Mouse (Mus musculus): ENCODE measurements around the gene Traf3ip3.

Traf3ip3 gene

DNA sequence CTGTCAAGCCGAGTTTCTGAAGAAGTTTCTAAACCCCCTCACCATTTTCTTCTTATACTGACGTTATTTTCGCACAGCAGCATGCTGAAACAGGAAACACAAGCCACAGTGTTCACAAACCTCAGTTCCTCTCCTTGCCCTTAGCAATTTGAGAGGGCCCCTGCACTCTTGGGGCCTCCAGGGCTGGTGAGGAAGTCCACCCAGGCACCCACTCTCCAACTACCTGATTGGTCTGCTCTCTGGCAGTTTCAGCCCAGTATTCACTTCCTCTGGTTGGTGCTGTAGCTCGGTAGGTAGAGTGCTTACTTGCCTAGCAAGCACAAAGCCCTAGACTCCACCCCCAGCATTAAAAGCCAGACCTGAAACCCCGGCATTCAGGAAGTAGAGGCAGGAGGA lies at the start of gene Traf3ip3:
Gene Traf3ip3 (minus strand): TSS at position 321 of the 396 bp plus-strand sequence.
- H3K9me3 ChIP-seq (ENCODE audit: low read length), result no peaks in the 10 kb centered on the region
- no peaks in the 10 kb centered on the region for H3K36me3 ChIP-seq (ENCODE audit: insufficient read depth, low read length)
- TF ChIP-seq NANOG (IDR thresholded peaks at IDR 0.05; ENCODE audit: borderline replicate concordance, low read length), result no peak
- TF ChIP-seq POU5F1 (IDR thresholded peaks at IDR 0.05; ENCODE audit: borderline replicate concordance, low read length), result no peak
- no peak for TF ChIP-seq CTCF (conservative IDR thresholded peaks at IDR 0.05; ENCODE audit: low read length)
- no peaks in the 10 kb centered on the region for H3K4me1 ChIP-seq (replicated peaks; ENCODE audit: low read depth, low read length)
- no peak within 1 kb of the TSS for H3K4me3 ChIP-seq (replicated peaks; ENCODE audit: low read length)
- peaks cover 9% of the 10 kb centered on the region; the same call in 1 of the 2 replicates for H3K27me3 ChIP-seq (ENCODE audit: insufficient read depth, low read length)

GRCm38 (mm10) chr1:193250026-193250425 lies 48.5 kb upstream of the Traf3ip3 start:
- H3K4me1 ChIP-seq (replicated peaks; ENCODE audit: low read depth, low read length), result no peaks in the 10 kb centered on the region

DNA sequence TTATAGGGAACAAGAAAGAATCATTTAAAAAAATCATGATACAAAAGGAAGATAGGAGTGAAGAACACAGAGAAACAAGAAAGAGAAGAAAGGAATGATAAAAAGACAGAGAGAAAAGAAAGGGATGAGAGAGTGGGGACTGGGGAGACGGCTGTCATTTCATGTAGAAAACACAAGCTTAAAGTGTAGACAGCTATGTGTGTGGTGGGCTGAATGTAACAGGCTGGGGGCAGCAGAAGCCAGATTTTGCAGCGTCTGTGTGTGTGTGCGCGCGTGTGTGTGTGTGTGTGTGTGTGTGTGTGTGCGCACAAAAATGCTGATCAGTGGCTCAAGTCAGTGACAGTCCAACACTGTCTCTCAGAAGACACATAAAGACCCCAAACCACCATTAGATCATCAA lies 42.7 kb upstream of the Traf3ip3 start:
- H3K36me3 ChIP-seq (ENCODE audit: insufficient read depth, low read length), result no peaks in the 10 kb centered on the region
- no peaks in the 10 kb centered on the region for H3K4me1 ChIP-seq (replicated peaks; ENCODE audit: low read depth, low read length)
- no peaks in the 10 kb centered on the region; the same call in 1 of the 2 replicates for H3K27me3 ChIP-seq (ENCODE audit: insufficient read depth, low read length)
- H3K4me3 ChIP-seq (replicated peaks; ENCODE audit: low read length), result no peak overlapping the region
- peaks cover 1% of the 10 kb centered on the region; the same call in 1 of the 2 replicates for H3K9me3 ChIP-seq (ENCODE audit: low read length)
- TF ChIP-seq NANOG (IDR thresholded peaks at IDR 0.05; ENCODE audit: borderline replicate concordance, low read length), result no peak
- no peak for TF ChIP-seq POU5F1 (IDR thresholded peaks at IDR 0.05; ENCODE audit: borderline replicate concordance, low read length)
- TF ChIP-seq CTCF (conservative IDR thresholded peaks at IDR 0.05; ENCODE audit: low read length), result no peak

More at GRCm38 (mm10) chr1:193250026-193250425, 48.5 kb upstream of the Traf3ip3 start:
- TF ChIP-seq POU5F1 (IDR thresholded peaks at IDR 0.05; ENCODE audit: borderline replicate concordance, low read length) (no peak), CTCF (conservative IDR thresholded peaks at IDR 0.05; ENCODE audit: low read length) (no peak), NANOG (IDR thresholded peaks at IDR 0.05; ENCODE audit: borderline replicate concordance, low read length) (no peak)
- Histone ChIP-seq H3K9me3 (ENCODE audit: low read length) (no peaks in the 10 kb centered on the region), H3K27me3 (ENCODE audit: insufficient read depth, low read length) (no peaks in the 10 kb centered on the region), H3K36me3 (ENCODE audit: insufficient read depth, low read length) (no peaks in the 10 kb centered on the region), H3K4me3 (replicated peaks; ENCODE audit: low read length) (no peak overlapping the region)

GRCm38 (mm10) chr1:193243571-193244193 lies 42.2 kb upstream of the Traf3ip3 start:
- Histone ChIP-seq H3K4me3 (replicated peaks; ENCODE audit: low read length) (no peak overlapping the region), H3K27me3 (ENCODE audit: insufficient read depth, low read length) (no peaks in the 10 kb centered on the region; the same call in 1 of the 2 replicates), H3K4me1 (replicated peaks; ENCODE audit: low read depth, low read length) (no peaks in the 10 kb centered on the region), H3K36me3 (ENCODE audit: insufficient read depth, low read length) (no peaks in the 10 kb centered on the region), H3K9me3 (ENCODE audit: low read length) (peaks cover 7% of the 10 kb centered on the region; the same call in 1 of the 2 replicates)
- TF ChIP-seq CTCF (conservative IDR thresholded peaks at IDR 0.05; ENCODE audit: low read length) (no peak), POU5F1 (IDR thresholded peaks at IDR 0.05; ENCODE audit: borderline replicate concordance, low read length) (no peak), NANOG (IDR thresholded peaks at IDR 0.05; ENCODE audit: borderline replicate concordance, low read length) (no peak)

GRCm38 (mm10) chr1:193242863-193243262 lies 41.4 kb upstream of the Traf3ip3 start:
- TF ChIP-seq POU5F1 (IDR thresholded peaks at IDR 0.05; ENCODE audit: borderline replicate concordance, low read length), result no peak
- no peak for TF ChIP-seq NANOG (IDR thresholded peaks at IDR 0.05; ENCODE audit: borderline replicate concordance, low read length)
- TF ChIP-seq CTCF (conservative IDR thresholded peaks at IDR 0.05; ENCODE audit: low read length), result no peak
- Histone ChIP-seq H3K27me3 (ENCODE audit: insufficient read depth, low read length) (no peaks in the 10 kb centered on the region; the same call in 1 of the 2 replicates), H3K4me1 (replicated peaks; ENCODE audit: low read depth, low read length) (no peaks in the 10 kb centered on the region), H3K9me3 (ENCODE audit: low read length) (peaks cover 7% of the 10 kb centered on the region; the same call in 1 of the 2 replicates), H3K4me3 (replicated peaks; ENCODE audit: low read length) (no peak overlapping the region), H3K36me3 (ENCODE audit: insufficient read depth, low read length) (no peaks in the 10 kb centered on the region)

GRCm38 (mm10) chr1:193242238-193242637 lies 40.7 kb upstream of the Traf3ip3 start:
- Histone ChIP-seq H3K27me3 (ENCODE audit: insufficient read depth, low read length) (no peaks in the 10 kb centered on the region; the same call in 1 of the 2 replicates), H3K4me1 (replicated peaks; ENCODE audit: low read depth, low read length) (no peaks in the 10 kb centered on the region), H3K9me3 (ENCODE audit: low read length) (peaks cover 7% of the 10 kb centered on the region; the same call in 1 of the 2 replicates), H3K4me3 (replicated peaks; ENCODE audit: low read length) (no peak overlapping the region), H3K36me3 (ENCODE audit: insufficient read depth, low read length) (no peaks in the 10 kb centered on the region)
- no peak for TF ChIP-seq POU5F1 (IDR thresholded peaks at IDR 0.05; ENCODE audit: borderline replicate concordance, low read length)
- TF ChIP-seq CTCF (conservative IDR thresholded peaks at IDR 0.05; ENCODE audit: low read length), result no peak
- TF ChIP-seq NANOG (IDR thresholded peaks at IDR 0.05; ENCODE audit: borderline replicate concordance, low read length), result no peak

- TF ChIP-seq POU5F1 (IDR thresholded peaks at IDR 0.05; ENCODE audit: borderline replicate concordance, low read length) (no peak), CTCF (conservative IDR thresholded peaks at IDR 0.05; ENCODE audit: low read length) (no peak), NANOG (IDR thresholded peaks at IDR 0.05; ENCODE audit: borderline replicate concordance, low read length) (no peak)
- Histone ChIP-seq H3K9me3 (ENCODE audit: low read length) (peaks cover 7% of the 10 kb centered on the region; the same call in 1 of the 2 replicates), H3K4me3 (replicated peaks; ENCODE audit: low read length) (no peak overlapping the region), H3K4me1 (replicated peaks; ENCODE audit: low read depth, low read length) (no peaks in the 10 kb centered on the region), H3K27me3 (ENCODE audit: insufficient read depth, low read length) (no peaks in the 10 kb centered on the region; the same call in 1 of the 2 replicates), H3K36me3 (ENCODE audit: insufficient read depth, low read length) (no peaks in the 10 kb centered on the region)
Observed at GRCm38 (mm10) chr1:193241436-193241835, 39.9 kb upstream of the Traf3ip3 start.

- no peaks in the 10 kb centered on the region; the same call in 1 of the 2 replicates for H3K27me3 ChIP-seq (ENCODE audit: insufficient read depth, low read length)
- peaks cover 7% of the 10 kb centered on the region; the same call in 1 of the 2 replicates for H3K9me3 ChIP-seq (ENCODE audit: low read length)
- no peaks in the 10 kb centered on the region for H3K4me1 ChIP-seq (replicated peaks; ENCODE audit: low read depth, low read length)
- H3K4me3 ChIP-seq (replicated peaks; ENCODE audit: low read length), result no peak overlapping the region
- H3K36me3 ChIP-seq (ENCODE audit: insufficient read depth, low read length), result no peaks in the 10 kb centered on the region
- TF ChIP-seq NANOG (IDR thresholded peaks at IDR 0.05; ENCODE audit: borderline replicate concordance, low read length) (no peak), CTCF (conservative IDR thresholded peaks at IDR 0.05; ENCODE audit: low read length) (no peak), POU5F1 (IDR thresholded peaks at IDR 0.05; ENCODE audit: borderline replicate concordance, low read length) (no peak)
Observed at GRCm38 (mm10) chr1:193238426-193238825, 36.9 kb upstream of the Traf3ip3 start.

Data from E14TG2a.4 (cell line).